Comparison of ENCODE assay signal across 8 mouse cellular contexts in the genomic region with DNA sequence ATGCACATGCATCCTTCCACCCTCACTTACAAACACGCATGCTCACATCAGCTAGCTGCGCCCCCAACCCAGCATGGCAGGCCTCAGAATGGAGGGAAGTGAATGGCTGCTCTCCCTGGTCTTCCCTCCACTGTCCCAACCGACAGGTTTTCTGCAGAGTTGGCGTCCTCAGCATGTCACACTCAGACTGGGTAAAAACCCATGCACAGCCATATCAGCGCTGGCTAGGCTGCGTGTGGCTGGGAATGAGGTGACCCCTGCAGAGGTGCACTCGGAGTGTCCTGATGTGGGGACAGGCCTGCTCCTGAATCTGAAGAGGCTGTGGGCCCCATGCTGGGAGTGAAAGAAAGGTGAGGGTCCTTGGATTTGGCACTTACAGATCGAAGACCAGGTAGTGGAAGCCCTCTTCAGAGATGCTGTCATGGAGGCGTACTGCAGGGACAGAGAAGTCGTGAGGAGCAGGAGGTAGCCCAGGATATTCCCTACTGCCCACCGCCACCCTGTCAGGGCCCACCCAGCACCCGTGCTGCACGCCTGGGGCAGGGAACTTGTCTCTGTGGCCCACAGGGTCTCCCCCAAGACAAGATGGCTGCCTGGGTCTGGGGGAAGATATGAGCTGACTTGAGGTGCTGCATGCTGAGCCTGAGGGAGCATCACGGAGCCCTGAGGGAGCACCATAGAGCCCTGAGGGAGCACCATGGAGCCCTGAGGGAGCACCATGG. TPM values are rescaled to one million over a fixed set of nuclear protein-coding genes. Genes with fewer than 3 reads are reported as not detected.
DNase-seq lines count a peak whose midpoint lies in the region; ATAC-seq and TF ChIP-seq lines count a peak whose summit lies in the region.

No protein-coding gene starts in this region.

- no peak for DNase-seq in kidney, postnatal 0 days (ENCODE audit: low spot score)
- DNase-seq in kidney, adult 11 months, result no peak
- no peak for DNase-seq in gastrocnemius, postnatal 14 days
- DNase-seq in layer of hippocampus, postnatal 25 days (ENCODE audit: extremely low spot score in 1 of 2, low spot score in 1 of 2), result no peak
- DNase-seq in adrenal gland, postnatal 10 days, result no peak

- TF ChIP-seq POLR2A in myocyte (IDR thresholded peaks at IDR 0.05; ENCODE audit: insufficient read length, low read depth), result no peak

- intact Hi-C loops in gastrocnemius, postnatal 14 days (cut with DNase I; ENCODE audit: low total_unique reads), result no loop called here

- H3K27ac ChIP-seq in kidney, postnatal 0 days, result peak overlapping the region; percentile 65; the same call in 1 of the 2 replicates
- H3K27ac ChIP-seq in embryonic facial prominence, embryonic 15.5 days (replicated peaks), result peak overlapping the region; percentile 71; the same call in 1 of the 2 replicates
- H3K27ac ChIP-seq in hindbrain, embryonic 13.5 days, result peak overlapping the region; percentile 67; the same call in 1 of the 2 replicates

- H3K4me2 ChIP-seq in kidney, postnatal 0 days (ENCODE audit: low read length), result no peak overlapping the region
- no peak overlapping the region for H3K4me2 ChIP-seq in embryonic facial prominence, embryonic 15.5 days (replicated peaks)
- H3K4me2 ChIP-seq in hindbrain, embryonic 13.5 days, result no peak overlapping the region
- H3K4me2 ChIP-seq in myocyte (ENCODE audit: low read depth), result peak overlapping the region; percentile 69

- no peak overlapping the region for H3ac ChIP-seq in myocyte (ENCODE audit: control insufficient read depth, insufficient read length)

- 77% methylated on average over 14 of the region's 14 CpGs for WGBS in kidney, postnatal 0 days
- 75% methylated on average over 14 of the region's 14 CpGs for WGBS in embryonic facial prominence, embryonic 15.5 days
- 81% methylated on average over 14 of the region's 14 CpGs for WGBS in hindbrain, embryonic 13.5 days

- no peaks in the 10 kb centered on the region for H3K36me3 ChIP-seq in kidney, postnatal 0 days (ENCODE audit: insufficient read depth, low read length)
- H3K36me3 ChIP-seq in embryonic facial prominence, embryonic 15.5 days, result no peaks in the 10 kb centered on the region
- H3K36me3 ChIP-seq in hindbrain, embryonic 13.5 days, result peaks cover 6% of the 10 kb centered on the region; the same call in 1 of the 2 replicates
- no peaks in the 10 kb centered on the region for H3K36me3 ChIP-seq in myocyte (ENCODE audit: control insufficient read depth, insufficient read depth)

- peaks cover 11% of the 10 kb centered on the region for H3K4me1 ChIP-seq in kidney, postnatal 0 days (replicated peaks; ENCODE audit: insufficient read depth, low read length)
- peaks cover 28% of the 10 kb centered on the region for H3K4me1 ChIP-seq in embryonic facial prominence, embryonic 15.5 days
- H3K4me1 ChIP-seq in hindbrain, embryonic 13.5 days (replicated peaks), result peaks cover 20% of the 10 kb centered on the region

- no peaks in the 10 kb centered on the region for H3K79me2 ChIP-seq in myocyte (ENCODE audit: control insufficient read depth, insufficient read depth)

- ATAC-seq in kidney, postnatal 0 days (replicated peaks; ENCODE audit: low FRiP score, low read depth), result no peak
- ATAC-seq in embryonic facial prominence, embryonic 15.5 days (ENCODE audit: insufficient number of reproducible peaks, low FRiP score, low TSS enrichment, low read depth), result no peak
- ATAC-seq in hindbrain, embryonic 13.5 days (ENCODE audit: low FRiP score), result no peak

- H3K4me3 ChIP-seq in kidney, postnatal 0 days (replicated peaks; ENCODE audit: low read depth, low read length), result no peak overlapping the region
- no peak overlapping the region for H3K4me3 ChIP-seq in embryonic facial prominence, embryonic 15.5 days (replicated peaks)
- H3K4me3 ChIP-seq in hindbrain, embryonic 13.5 days, result no peak overlapping the region
- no peak overlapping the region for H3K4me3 ChIP-seq in myocyte

- H3K9ac ChIP-seq in kidney, postnatal 0 days (ENCODE audit: low read depth, low read length), result no peak overlapping the region
- H3K9ac ChIP-seq in embryonic facial prominence, embryonic 15.5 days, result no peak overlapping the region
- 0 out of 2 replicates have a peak overlapping the region, but pooled peaks have one; percentile 46 for H3K9ac ChIP-seq in hindbrain, embryonic 13.5 days

- no peaks in the 10 kb centered on the region for H3K9me3 ChIP-seq in kidney, postnatal 0 days (replicated peaks; ENCODE audit: low read length)
- no peaks in the 10 kb centered on the region for H3K9me3 ChIP-seq in embryonic facial prominence, embryonic 15.5 days (replicated peaks)
- no peaks in the 10 kb centered on the region for H3K9me3 ChIP-seq in hindbrain, embryonic 13.5 days

- TF ChIP-seq CTCF in kidney, postnatal 0 days (IDR thresholded peaks at IDR 0.05; ENCODE audit: low read depth), result no peak

- H3K27me3 ChIP-seq in kidney, postnatal 0 days (ENCODE audit: insufficient read depth, low read length), result no peaks in the 10 kb centered on the region
- peaks cover 5% of the 10 kb centered on the region; the same call in 1 of the 2 replicates for H3K27me3 ChIP-seq in embryonic facial prominence, embryonic 15.5 days
- H3K27me3 ChIP-seq in hindbrain, embryonic 13.5 days, result peaks cover 15% of the 10 kb centered on the region
- H3K27me3 ChIP-seq in myocyte (ENCODE audit: control insufficient read depth, insufficient read depth, insufficient read length), result no peaks in the 10 kb centered on the region

TF ChIP-seq in myocyte, 11 proteins besides CTCF, POLR2A, EP300 and RAD21:
- no peak for TF ChIP-seq USF1 (IDR thresholded peaks at IDR 0.05; ENCODE audit: low read depth)

RNA-seq across cellular contexts. Expression of gene Ykt6, which starts 45.6 kb away (rescaled TPM):
- polyA plus RNA-seq in kidney, postnatal 0 days (2015; fragmentation: Nextera tagmentation; extraction: Ambion mirVana), result 41.8 and 46.5 TPM in 2 replicates
- polyA plus RNA-seq in embryonic facial prominence, embryonic 15.5 days (2015; fragmentation: Nextera tagmentation; extraction: Ambion mirVana), result 64.4 and 66.7 TPM in 2 replicates
- polyA plus RNA-seq in hindbrain, embryonic 13.5 days (2015; fragmentation: Nextera tagmentation; extraction: Ambion mirVana), result 76.0 and 78.1 TPM in 2 replicates
- 89.7 TPM for polyA plus RNA-seq in myocyte (2012; fragmentation: generic; extraction: Trizol)
- 10 to 100 TPM; 36.2 to 38.8 TPM for total RNA-seq in gastrocnemius, postnatal 14 days (2021)
- 10 to 100 TPM; 70.2 to 73.0 TPM for total RNA-seq in layer of hippocampus, postnatal 25 days (2021)
- total RNA-seq in adrenal gland, postnatal 10 days (2021), result 10 to 100 TPM; 71.5 to 79.3 TPM

RNA-seq across cellular contexts. Expression of gene Gck, which starts 51.2 kb away (rescaled TPM):
- 0.64 and 1.0 TPM in 2 replicates for polyA plus RNA-seq in kidney, postnatal 0 days (2015; fragmentation: Nextera tagmentation; extraction: Ambion mirVana)
- 2.4 and 3.5 TPM in 2 replicates for polyA plus RNA-seq in embryonic facial prominence, embryonic 15.5 days (2015; fragmentation: Nextera tagmentation; extraction: Ambion mirVana)
- polyA plus RNA-seq in hindbrain, embryonic 13.5 days (2015; fragmentation: Nextera tagmentation; extraction: Ambion mirVana), result 4.2 and 6.1 TPM in 2 replicates
- 0.07 TPM for polyA plus RNA-seq in myocyte (2012; fragmentation: generic; extraction: Trizol)
- 1 to 10 TPM in 1 of 2 experiments, under 1 TPM in 1; 0.29 to 1.3 TPM for total RNA-seq in gastrocnemius, postnatal 14 days (2021)
- total RNA-seq in layer of hippocampus, postnatal 25 days (2021), result 1 to 10 TPM; 1.8 to 3.9 TPM
- total RNA-seq in adrenal gland, postnatal 10 days (2021), result 1 to 10 TPM; 2.9 to 3.0 TPM
